Mouse (Mus musculus) liver, embryonic 14.5 days (tissue): ENCODE data around the gene Sh3pxd2a. TPM values are rescaled to one million over a fixed set of nuclear protein-coding genes. Genes with fewer than 3 reads are reported as not detected.

Experiments used
- ATAC-seq: fragments of 200-750 bp; cut with Nextera tagmentation; 2 replicates; pipeline ENCODE4 v1.8.0; 2017; ENCODE audit warnings: moderate number of reproducible peaks, mild to moderate bottlenecking, moderate library complexity; ENCODE audit not compliant: insufficient read depth
- DNase-seq, 3 experiments: peaks; one replicate each; pipeline ENCODE4 v3.0.0-alpha.2; 2012 to 2013; ENCODE audit warnings: low read depth in 3 of 3, low spot score in 3 of 3
- H3K27ac ChIP-seq: fragments of 300-500 bp; sonication (generic); 2 replicates; pipeline ENCODE4 v1.5.1; 2014; ENCODE audit warnings: moderate library complexity, mild to moderate bottlenecking, control low read depth, inconsistent platforms
- H3K27me3 ChIP-seq: fragments of 300-500 bp; sonication (generic); 2 replicates; pipeline ENCODE4 v1.6.1; 2014; ENCODE audit warnings: mild to moderate bottlenecking, low read length, moderate library complexity; ENCODE audit not compliant: control insufficient read depth, insufficient read depth
- H3K36me3 ChIP-seq: fragments of 300-500 bp; sonication (generic); replicated peaks from 2 replicates; pipeline ENCODE4 v1.6.1; 2014; ENCODE audit warnings: low read depth; ENCODE audit not compliant: control insufficient read depth, insufficient read depth
- H3K4me1 ChIP-seq, 2 experiments: fragments of 200-500 bp in 1 of 2; fragments of 300-500 bp in 1 of 2; sonication (generic) in 1 of 2; replicated peaks; 2 replicates each; pipeline ENCODE4 v1.6.1; 2012 to 2014; ENCODE audit warnings: antibody characterized with exemption in 1 of 2, inconsistent platforms in 1 of 2, low read length in 1 of 2; ENCODE audit not compliant: control insufficient read depth in 2 of 2, insufficient read depth in 2 of 2
- H3K4me2 ChIP-seq: fragments of 300-500 bp; sonication (generic); 2 replicates; pipeline ENCODE4 v1.6.1; 2014; ENCODE audit warnings: low read depth, mild to moderate bottlenecking, control low read depth, moderate library complexity
- H3K4me3 ChIP-seq, 2 experiments: fragments of 200-500 bp in 1 of 2; fragments of 300-500 bp in 1 of 2; sonication (generic) in 1 of 2; 2 replicates each; pipeline ENCODE4 v1.5.1; 2012 to 2014; ENCODE audit warnings: low read depth in 2 of 2, low read length in 2 of 2, mild to moderate bottlenecking in 2 of 2, control low read depth in 1 of 2, inconsistent platforms in 1 of 2, moderate library complexity in 1 of 2; ENCODE audit not compliant: insufficient read depth in 1 of 2
- H3K9ac ChIP-seq: fragments of 300-500 bp; sonication (generic); replicated peaks from 2 replicates; pipeline ENCODE4 v1.6.1; 2014; ENCODE audit warnings: mild to moderate bottlenecking, control low read depth, moderate library complexity
- H3K9me3 ChIP-seq: fragments of 300-500 bp; sonication (generic); 2 replicates; pipeline ENCODE4 v1.6.1; 2016; ENCODE audit warnings: low read length, mixed read lengths; ENCODE audit not compliant: control insufficient read depth
- CTCF ChIP-seq: IDR thresholded peaks from 2 replicates; pipeline ENCODE4 v1.5.1; 2016; ENCODE audit warnings: antibody characterized with exemption, low read depth, control low read depth
- EP300 ChIP-seq: IDR thresholded peaks from 2 replicates; pipeline ENCODE4 v1.6.1; 2016; ENCODE audit warnings: antibody characterized with exemption, low read depth
- WGBS: fragments of 180-500 bp; shearing (Covaris S2); extraction: QIAGEN DNeasy Blood & Tissue Kit; methylation state at CpG from one replicate; pipeline ENCODE4 v1.1.7; 2014; ENCODE audit not compliant: insufficient replicate concordance; 5-methylcytosine and 5-hydroxymethylcytosine counted together
- polyA plus RNA-seq, 2 experiments: library from polyadenylated mRNA; depleted of rRNA in 1 of 2; stranded (reverse) in 1 of 2; unstranded in 1 of 2; fragments of >200 nt; fragmentation: Nextera tagmentation in 1 of 2; extraction: Ambion mirVana in 1 of 2; gene quantifications; 2 replicates each; pipeline versions ENCODE4 v1.2.1 to v1.2.3; 2012 to 2014

Gene Sh3pxd2a
- polyA plus RNA-seq, 2 experiments, result 0.50 to 1.6 TPM

GRCm38 (mm10) chr19:47453352-47453751 lies 10.8 kb downstream of the Sh3pxd2a start:
- Histone ChIP-seq H3K4me2 (no peak overlapping the region), H3K4me3 (no peak overlapping the region), H3K27me3 (no peaks in the 10 kb centered on the region), H3K36me3 (no peaks in the 10 kb centered on the region), H3K9me3 (no peaks in the 10 kb centered on the region), H3K27ac (no peak overlapping the region), H3K4me1 (peaks cover 11 to 64% of the 10 kb centered on the region in 2 experiments), H3K9ac (no peak overlapping the region)
- TF ChIP-seq EP300 (no peak), CTCF (no peak)
- ATAC-seq (no peak), DNase-seq (no peak)
- 80% methylated on average over 7 of the region's 7 CpGs for WGBS

DNA sequence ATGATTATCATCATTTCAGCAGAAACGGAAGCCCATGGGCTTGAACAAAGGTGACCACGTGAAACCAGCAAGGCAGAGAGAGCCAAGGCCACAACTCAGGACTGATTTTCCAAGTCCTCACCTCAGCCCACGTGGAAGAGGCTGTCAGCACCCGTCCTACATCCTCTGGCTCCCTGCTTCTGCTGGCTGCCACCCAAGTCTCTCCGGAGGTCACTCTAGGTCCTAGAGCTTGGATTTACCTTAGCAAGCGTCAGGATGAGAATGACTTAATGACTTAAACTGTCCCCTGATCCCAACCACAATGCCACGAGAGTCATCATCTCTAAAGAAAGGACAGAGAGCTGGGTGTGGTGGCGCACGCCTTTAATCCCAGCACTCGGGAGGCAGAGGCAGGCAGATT lies 11.5 kb downstream of the Sh3pxd2a start:
- WGBS, result 73% methylated on average over 10 of the region's 10 CpGs
- Histone ChIP-seq H3K9me3 (no peaks in the 10 kb centered on the region), H3K4me2 (no peak overlapping the region), H3K36me3 (no peaks in the 10 kb centered on the region), H3K27ac (no peak overlapping the region), H3K4me3 (no peak overlapping the region), H3K27me3 (no peaks in the 10 kb centered on the region), H3K4me1 (peaks cover 15 to 65% of the 10 kb centered on the region in 2 experiments), H3K9ac (no peak overlapping the region)
- DNase-seq (no peak), ATAC-seq (no peak)
- no peak for TF ChIP-seq EP300
- TF ChIP-seq CTCF, result no peak

- no peaks in the 10 kb centered on the region for H3K36me3 ChIP-seq
- no peak overlapping the region for H3K9ac ChIP-seq
- no peak overlapping the region for H3K4me2 ChIP-seq
- WGBS, result 56% methylated on average over 7 of the region's 7 CpGs
- no peaks in the 10 kb centered on the region for H3K9me3 ChIP-seq
- no peak overlapping the region for H3K4me3 ChIP-seq
- H3K27me3 ChIP-seq, result no peaks in the 10 kb centered on the region
- H3K4me1 ChIP-seq, result peaks cover 15 to 64% of the 10 kb centered on the region in 2 experiments
- TF ChIP-seq CTCF, result no peak
- no peak for TF ChIP-seq EP300
- ATAC-seq (no peak), DNase-seq (no peak)
- no peak overlapping the region for H3K27ac ChIP-seq
Measured at GRCm38 (mm10) chr19:47452211-47452610, 12.0 kb downstream of the Sh3pxd2a start.

- WGBS, result 58% methylated on average over 10 of the region's 10 CpGs
- no peak for ATAC-seq
- no peak overlapping the region for H3K27ac ChIP-seq
- no peak for DNase-seq
- H3K9me3 ChIP-seq, result no peaks in the 10 kb centered on the region
- H3K4me2 ChIP-seq, result no peak overlapping the region
- TF ChIP-seq CTCF, result peak; percentile 26; the same call in 1 of the 2 replicates
- TF ChIP-seq EP300, result no peak
- H3K9ac ChIP-seq, result no peak overlapping the region
- no peaks in the 10 kb centered on the region for H3K36me3 ChIP-seq
- peaks cover 22 to 64% of the 10 kb centered on the region in 2 experiments for H3K4me1 ChIP-seq
- no peaks in the 10 kb centered on the region for H3K27me3 ChIP-seq
- no peak overlapping the region for H3K4me3 ChIP-seq
Measured at GRCm38 (mm10) chr19:47451476-47452113, 12.6 kb downstream of the Sh3pxd2a start.

GRCm38 (mm10) chr19:47450261-47451137 lies 13.7 kb downstream of the Sh3pxd2a start:
- Histone ChIP-seq H3K27ac (no peak overlapping the region), H3K9ac (no peak overlapping the region), H3K4me1 (peaks cover 26 to 69% of the 10 kb centered on the region in 2 experiments), H3K9me3 (no peaks in the 10 kb centered on the region), H3K4me3 (no peak overlapping the region), H3K27me3 (no peaks in the 10 kb centered on the region), H3K4me2 (no peak overlapping the region), H3K36me3 (no peaks in the 10 kb centered on the region)
- no peak for TF ChIP-seq EP300
- TF ChIP-seq CTCF, result 0 out of 2 replicates have a peak, but pooled peaks have one; percentile 3
- no peak for DNase-seq
- no peak for ATAC-seq
- 61% methylated on average over 8 of the region's 8 CpGs for WGBS
